Mouse (Mus musculus): ENCODE data around the gene Tyw1.

DNA sequence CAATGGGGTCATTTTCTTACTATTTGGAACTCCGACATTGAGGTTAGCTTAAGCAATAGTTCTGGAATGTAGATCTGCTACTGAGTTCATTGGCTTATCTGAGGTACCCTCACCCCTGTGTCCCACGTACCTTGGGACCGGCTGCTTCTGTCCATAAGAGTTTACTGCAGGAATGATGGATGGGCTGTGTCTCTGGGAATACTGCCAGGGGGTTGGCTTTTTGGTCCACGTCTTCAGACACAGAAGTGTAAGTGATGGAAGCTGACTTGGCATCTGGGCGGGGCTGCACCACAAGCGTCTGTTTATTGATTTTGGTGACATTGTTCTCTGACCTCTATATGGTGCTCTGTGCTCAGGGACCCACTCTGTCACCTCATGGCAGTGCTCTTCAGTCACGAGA, 55.4 kb downstream of the Tyw1 start:
- TF ChIP-seq EP300 (optimal IDR thresholded peaks at IDR 0.05) (no peak), CTCF (IDR thresholded peaks at IDR 0.05; ENCODE audit: low read depth) (no peak)

All from stomach, postnatal 0 days (tissue).